Mouse (Mus musculus) v-Abl transformed pro-B cells (cell line): ENCODE measurements around the gene Mettl16.

Experiments used
- in situ Hi-C, 2 experiments: fragments of 400-800 bp; cut with MboI; formaldehyde crosslinking; loops; one replicate each; pipeline ENCODE4 v1.15.1; 2025; ENCODE audit not compliant: unreplicated experiment in 2 of 2

Gene Mettl16

DNA sequence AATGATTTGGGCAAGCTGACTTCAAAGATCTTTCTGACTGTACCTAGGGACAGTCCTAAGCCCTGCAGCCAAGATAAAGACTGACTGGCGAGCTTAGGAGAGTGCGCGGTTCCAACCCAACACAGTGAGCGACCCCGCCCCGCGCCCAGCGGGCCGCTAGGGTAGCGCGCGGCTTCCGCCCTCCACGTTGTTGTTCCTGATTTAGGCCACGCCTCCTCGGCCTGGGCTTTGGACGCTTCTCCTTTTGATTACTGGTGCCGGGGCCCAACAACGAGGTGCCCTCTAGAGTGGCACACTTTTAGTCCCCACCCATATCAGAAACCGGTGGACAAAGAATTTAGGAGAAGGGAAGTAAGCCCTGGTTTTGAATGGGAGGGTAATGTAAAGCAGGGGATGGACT lies 59.2 kb downstream of the Mettl16 start:
- in situ Hi-C loops: loop anchor here (10.0 to 25.0 kb wide), 2 partner anchors 185 to 1643 kb away; partner anchors contain the start of genes Cluh (in 1 of the 2), Ctns (in 1 of the 2), Emc6 (in 1 of the 2) and Shpk (in 1 of the 2)

DNA sequence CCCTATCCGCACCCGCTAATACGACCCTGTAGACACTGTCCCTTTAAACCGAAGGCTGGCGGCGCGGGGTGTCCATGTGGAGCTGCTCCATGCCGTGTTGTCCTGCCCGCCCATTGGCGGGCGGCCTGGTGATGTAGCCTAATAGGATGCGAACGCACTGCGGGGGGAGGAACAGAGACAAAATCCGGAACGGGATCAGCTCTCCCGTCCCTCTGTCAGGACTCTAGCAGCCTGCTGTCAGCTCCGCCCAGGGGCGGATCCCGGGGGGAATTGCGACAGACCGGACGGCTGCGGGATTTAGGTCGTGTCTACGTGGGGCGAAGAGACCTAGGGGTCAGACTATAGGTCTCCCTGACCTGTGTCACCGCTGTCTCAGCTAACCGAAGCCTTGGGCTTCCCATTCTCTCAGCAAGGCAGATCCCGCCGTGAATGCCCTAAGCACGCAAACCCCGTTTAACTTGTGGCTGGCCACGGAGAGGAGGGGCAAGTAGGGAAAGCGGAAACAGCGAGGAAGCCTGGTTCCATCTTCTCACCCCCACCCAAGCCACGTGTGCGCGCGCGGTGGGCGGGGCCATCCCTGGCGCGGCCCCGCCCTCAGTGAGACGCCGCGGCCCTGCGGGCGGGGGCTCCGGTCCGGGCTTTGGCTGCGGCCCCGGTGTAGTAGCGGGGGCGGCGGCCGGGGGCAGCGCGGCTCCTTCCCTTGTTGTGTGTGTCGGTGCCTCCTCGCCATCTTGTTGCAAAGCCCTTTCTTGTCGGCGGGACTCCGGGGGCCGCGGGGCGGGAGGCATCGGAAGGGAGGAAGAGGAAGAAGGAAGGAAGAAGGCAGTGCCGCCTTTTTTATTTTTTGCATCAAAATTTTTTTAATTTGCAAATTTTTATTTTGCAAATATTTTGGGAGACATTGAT lies 59.9 kb downstream of the Mettl16 start, which contains the start of gene Mnt:
TSS of gene Mnt (plus strand) at position 665 of the 906 bp plus-strand sequence.
- in situ Hi-C loops: loop anchor here in 1 of 2 experiments (25.0 kb wide), 1 partner anchor 1643 kb away; the partner anchor contains the start of genes Ctns, Emc6, Shpk and Tax1bp3

GRCm38 (mm10) chr11:74831191-74831605 lies 60.6 kb downstream of the Mettl16 start:
- in situ Hi-C loops: loop anchor here in 1 of 2 experiments (25.0 kb wide), 1 partner anchor 1644 kb away; the partner anchor contains the start of genes Ctns, Emc6, Shpk and Tax1bp3

DNA sequence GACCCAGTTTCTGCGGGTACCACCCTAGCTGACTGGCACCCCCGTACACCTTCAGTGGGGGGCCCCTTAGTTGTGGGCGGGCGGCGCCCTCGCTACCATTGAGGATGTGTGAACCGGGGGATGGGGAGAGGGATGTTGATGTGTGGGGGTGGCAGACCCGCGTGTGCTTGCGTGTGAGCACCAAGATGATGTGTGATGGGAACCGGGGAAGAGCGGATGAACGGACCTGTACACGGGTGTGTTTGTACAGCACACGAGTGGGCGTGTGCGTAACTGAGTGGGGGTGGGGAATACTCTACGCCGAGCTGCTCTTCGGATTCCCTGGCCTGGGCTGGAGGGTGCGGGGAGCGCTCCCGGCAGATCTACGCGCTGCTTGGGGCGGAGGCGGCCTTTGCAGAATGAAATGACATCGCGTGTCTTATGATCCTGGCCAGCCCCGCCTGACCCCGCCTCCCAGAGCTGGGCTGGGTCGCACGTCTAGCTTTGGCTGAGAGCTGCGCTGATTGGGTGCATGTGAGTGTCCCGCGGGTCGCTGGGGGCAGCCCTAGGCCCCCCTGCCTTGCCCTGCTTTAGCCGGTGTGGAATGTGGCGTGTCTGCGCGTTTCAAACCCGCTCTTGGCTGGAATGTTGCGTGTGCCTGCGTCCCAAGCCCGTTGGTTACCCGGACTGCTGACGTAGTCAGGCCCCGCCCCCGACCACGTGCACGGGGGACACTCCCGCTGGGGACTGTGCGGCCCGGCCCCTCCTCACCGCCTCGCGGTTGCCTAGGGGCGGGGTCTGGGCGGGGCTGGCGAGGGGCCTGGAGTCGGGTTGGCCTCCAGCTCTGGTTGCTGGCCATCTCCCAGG lies 61.2 kb downstream of the Mettl16 start:
- in situ Hi-C loops: loop anchor here in 1 of 2 experiments (25.0 kb wide), 1 partner anchor 1645 kb away; the partner anchor contains the start of genes Ctns, Emc6, Shpk and Tax1bp3

DNA sequence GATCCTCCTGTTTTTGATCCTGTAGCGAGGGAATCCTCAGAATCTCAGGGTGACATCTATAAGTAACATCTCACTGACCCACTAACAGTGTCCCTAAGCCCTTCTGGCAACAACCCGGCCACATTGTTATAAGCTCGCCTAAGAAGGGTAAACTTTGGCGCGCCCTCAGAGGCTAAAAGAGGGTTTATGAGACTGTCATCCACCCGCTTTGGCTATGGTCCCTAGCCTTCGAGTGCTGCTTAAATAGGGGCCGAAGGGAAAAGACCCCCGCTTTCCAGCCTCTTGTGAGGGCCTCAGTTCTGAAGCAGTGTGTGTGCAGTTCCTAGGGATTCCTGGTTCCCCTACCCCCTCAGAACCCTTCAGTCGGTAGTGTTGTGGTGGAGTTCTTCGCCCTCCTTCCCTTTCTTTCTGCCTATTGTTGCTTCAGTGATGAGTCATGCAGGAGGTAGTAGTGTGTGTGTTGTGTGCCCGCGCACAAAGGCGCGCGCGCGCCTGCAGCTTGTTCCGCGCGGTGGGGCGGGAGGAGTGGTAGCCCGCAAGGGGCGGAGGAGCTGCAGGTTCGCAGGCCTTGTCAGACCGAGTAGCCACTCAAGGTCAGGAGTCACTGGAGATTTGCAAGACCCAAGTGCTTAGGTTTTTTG lies 62.0 kb downstream of the Mettl16 start:
- in situ Hi-C loops: loop anchor here in 1 of 2 experiments (25.0 kb wide), 1 partner anchor 1645 kb away; the partner anchor contains the start of genes Ctns, Emc6, Shpk and Tax1bp3

GRCm38 (mm10) chr11:74833536-74834358 lies 63.1 kb downstream of the Mettl16 start:
- in situ Hi-C loops: loop anchor here in 1 of 2 experiments (25.0 kb wide), 1 partner anchor 1646 kb away; the partner anchor contains the start of genes Ctns, Emc6, Shpk and Tax1bp3

DNA sequence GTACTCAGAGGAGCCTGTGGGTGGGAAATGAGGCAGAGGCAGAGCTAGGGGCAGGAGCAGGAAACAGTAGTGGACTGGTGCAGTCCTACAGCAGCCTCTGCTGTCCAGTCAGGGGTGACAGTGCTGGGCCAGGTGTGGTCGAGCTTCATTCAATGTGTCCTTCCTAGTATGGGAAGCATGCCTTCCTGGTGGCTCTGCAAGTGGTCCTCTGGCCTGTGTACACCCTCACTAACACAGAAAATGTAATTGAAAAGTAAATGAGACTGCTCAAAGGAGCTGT lies 63.7 kb downstream of the Mettl16 start:
- in situ Hi-C loops: loop anchor here in 1 of 2 experiments (25.0 kb wide), 1 partner anchor 1647 kb away; the partner anchor contains the start of genes Ctns, Emc6, Shpk and Tax1bp3

DNA sequence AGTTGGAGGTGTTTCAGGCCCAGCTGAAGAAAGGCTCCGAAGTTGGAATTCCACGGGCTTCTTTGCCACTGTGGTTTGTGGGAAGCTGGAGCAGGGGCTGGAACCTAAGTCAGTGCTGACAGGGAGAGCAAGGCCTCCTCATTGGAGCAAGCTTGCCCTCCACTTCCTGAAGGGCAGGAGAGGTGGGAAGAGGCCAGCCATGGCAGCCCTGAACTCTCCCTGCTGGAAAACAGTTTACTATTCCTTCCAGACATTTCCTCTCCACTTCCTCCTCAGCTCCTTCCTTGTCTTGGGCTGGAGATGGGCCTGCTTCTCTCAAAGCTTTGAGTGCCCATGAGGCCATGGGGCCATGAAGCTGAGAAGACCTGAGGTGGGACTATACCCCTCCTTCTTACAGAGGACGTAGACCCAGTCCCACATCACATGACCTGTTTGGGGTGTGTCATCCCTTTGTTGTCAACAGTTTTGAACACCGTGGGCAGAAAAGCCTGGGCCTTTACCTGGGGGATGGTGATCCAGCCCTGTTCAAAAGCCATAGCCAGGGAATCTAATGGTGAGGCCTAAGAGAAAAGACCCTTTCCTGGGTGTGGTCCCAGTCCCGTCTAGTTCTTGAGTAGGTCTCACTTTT lies 64.1 kb downstream of the Mettl16 start:
- in situ Hi-C loops: loop anchor here in 1 of 2 experiments (25.0 kb wide), 1 partner anchor 1647 kb away; the partner anchor contains the start of genes Ctns, Emc6, Shpk and Tax1bp3

DNA sequence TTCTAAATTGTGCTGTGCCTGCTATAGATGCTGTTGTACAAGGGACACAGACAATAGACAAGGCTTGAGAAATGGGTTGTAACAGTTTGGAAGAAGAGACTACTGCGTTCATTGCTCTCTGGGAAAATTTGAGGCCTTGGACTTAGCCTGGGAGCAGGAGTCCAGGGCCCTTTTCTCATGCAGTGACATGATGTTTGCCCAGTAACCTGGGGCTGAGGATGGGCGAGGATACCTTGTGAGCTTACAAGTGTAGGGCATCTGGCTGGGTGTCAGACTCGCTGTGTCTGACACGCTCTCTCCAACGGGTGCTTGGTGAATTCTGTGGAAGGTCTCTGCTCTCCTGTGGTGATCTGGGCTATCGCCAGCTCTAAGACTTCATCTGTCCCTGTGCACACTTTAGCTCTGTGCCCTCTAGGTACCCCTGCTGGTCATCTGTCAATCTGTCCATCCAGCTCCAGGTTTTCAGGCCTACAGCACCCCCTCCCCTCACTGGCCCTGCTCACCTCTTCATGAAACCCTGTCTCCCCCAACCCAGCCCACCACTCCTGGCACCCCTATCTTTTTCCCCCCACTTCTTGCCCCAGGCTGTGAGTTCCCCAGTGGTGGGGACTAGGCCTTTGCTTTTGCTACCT lies 65.1 kb downstream of the Mettl16 start:
- in situ Hi-C loops: loop anchor here in 1 of 2 experiments (25.0 kb wide), 1 partner anchor 1648 kb away; the partner anchor contains the start of genes Ctns, Emc6, Shpk and Tax1bp3

DNA sequence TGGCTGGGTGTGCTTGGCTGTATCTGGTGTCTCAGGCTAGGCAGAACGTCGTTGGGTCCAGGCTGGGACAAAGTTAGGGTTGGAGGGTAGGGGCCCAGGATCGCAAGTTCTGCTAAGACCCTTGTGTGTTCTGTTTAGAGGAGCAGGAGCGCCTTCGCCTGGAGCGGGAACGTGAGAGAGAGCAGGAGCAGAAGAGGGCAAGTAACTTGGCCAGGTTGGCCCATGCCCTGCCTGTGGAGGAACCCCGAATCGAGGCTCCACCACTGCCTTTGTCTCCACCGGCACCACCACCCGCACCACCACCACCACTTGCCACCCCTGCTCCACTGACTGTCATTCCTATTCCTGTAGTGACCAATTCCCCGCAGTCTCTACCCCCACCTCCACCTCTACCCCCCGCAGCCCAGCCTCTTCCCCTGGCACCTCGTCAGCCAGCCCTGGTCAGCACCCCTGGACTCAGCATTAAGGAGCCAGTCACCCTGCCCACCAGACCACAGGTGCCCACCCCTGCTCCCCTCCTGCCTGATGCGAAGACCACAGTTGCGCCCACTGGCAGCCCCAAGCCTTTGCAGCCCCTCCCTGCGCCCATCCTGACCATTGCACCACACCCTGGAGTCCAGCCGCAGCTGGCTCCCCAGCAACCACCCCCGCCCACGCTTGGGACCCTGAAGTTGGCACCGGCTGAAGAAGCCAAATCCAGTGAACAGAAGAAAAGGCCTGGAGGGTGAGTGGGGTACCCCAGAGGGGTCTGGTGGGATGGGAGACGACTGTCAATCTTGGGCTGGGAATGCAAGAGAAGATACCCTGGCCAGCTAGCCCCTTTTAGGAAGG lies 65.8 kb downstream of the Mettl16 start:
- in situ Hi-C loops: loop anchor here in 1 of 2 experiments (25.0 kb wide), 1 partner anchor 1649 kb away; the partner anchor contains the start of genes Ctns, Emc6, Shpk and Tax1bp3

- in situ Hi-C loops: loop anchor here in 1 of 2 experiments (25.0 kb wide), 1 partner anchor 1650 kb away; the partner anchor contains the start of genes Ctns, Emc6, Shpk and Tax1bp3
Observed at GRCm38 (mm10) chr11:74837056-74837693, 66.5 kb downstream of the Mettl16 start.

GRCm38 (mm10) chr11:74837694-74838431 lies 67.2 kb downstream of the Mettl16 start:
- in situ Hi-C loops: loop anchor here in 1 of 2 experiments (25.0 kb wide), 1 partner anchor 1651 kb away; the partner anchor contains the start of genes Ctns, Emc6, Shpk and Tax1bp3

DNA sequence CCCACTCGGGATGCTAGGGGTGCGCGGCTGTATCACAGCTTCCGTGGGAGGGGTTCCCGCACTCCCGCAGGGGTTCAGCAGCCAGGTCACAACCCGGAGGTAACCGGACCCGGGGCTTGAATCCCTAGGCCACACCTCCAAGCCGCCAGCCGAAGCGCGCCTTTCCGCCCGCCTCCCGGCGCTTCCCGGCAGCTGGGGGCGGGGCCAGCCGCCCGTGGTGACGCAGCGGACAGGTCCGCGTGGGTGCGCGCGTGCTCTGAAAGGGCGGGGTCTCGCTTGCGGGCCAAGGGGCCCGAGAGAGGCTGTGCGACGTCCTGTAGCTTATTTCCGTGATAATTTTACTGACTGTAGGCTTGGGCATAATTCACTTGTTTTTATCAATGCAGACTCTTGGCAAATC lies 67.8 kb downstream of the Mettl16 start:
- in situ Hi-C loops: loop anchor here in 1 of 2 experiments (25.0 kb wide), 1 partner anchor 1651 kb away; the partner anchor contains the start of genes Ctns, Emc6, Shpk and Tax1bp3

- in situ Hi-C loops: loop anchor here in 1 of 2 experiments (25.0 kb wide), 1 partner anchor 1652 kb away; the partner anchor contains the start of genes Ctns, Emc6, Shpk and Tax1bp3
Observed at GRCm38 (mm10) chr11:74838971-74839370, 68.3 kb downstream of the Mettl16 start.
